Mouse (Mus musculus) kidney, adult 2 months (tissue): ENCODE data around the gene Myo1c. TPM values are rescaled to one million over a fixed set of nuclear protein-coding genes. Genes with fewer than 3 reads are reported as not detected.

Experiments
- DNase-seq: peaks from one replicate; pipeline ENCODE4 v3.0.0; 2021
- H3K27ac ChIP-seq: fragments of 200-500 bp; 2 replicates; pipeline ENCODE4 v1.5.1; 2012; ENCODE audit warnings: low read depth, low read length, control low read depth, inconsistent platforms; ENCODE audit not compliant: insufficient read depth
- H3K27me3 ChIP-seq: fragments of 200-500 bp; replicated peaks from 2 replicates; pipeline ENCODE4 v1.6.1; 2012; ENCODE audit warnings: mild to moderate bottlenecking, moderate library complexity, low read length, inconsistent platforms; ENCODE audit not compliant: control insufficient read depth, insufficient read depth
- H3K36me3 ChIP-seq: fragments of 200-500 bp; 2 replicates; pipeline ENCODE4 v1.6.1; 2012; ENCODE audit warnings: mild to moderate bottlenecking, moderate library complexity, low read length, inconsistent platforms; ENCODE audit not compliant: control insufficient read depth, insufficient read depth
- H3K4me1 ChIP-seq: fragments of 200-500 bp; 2 replicates; pipeline ENCODE4 v1.6.1; 2011; ENCODE audit warnings: low read length; ENCODE audit not compliant: control insufficient read depth, insufficient read depth
- H3K4me3 ChIP-seq: fragments of 200-500 bp; 2 replicates; pipeline ENCODE4 v1.5.1; 2011; ENCODE audit warnings: mild to moderate bottlenecking, low read depth, low read length, control low read depth; ENCODE audit not compliant: insufficient read depth
- CTCF ChIP-seq: fragments of 200-500 bp; conservative IDR thresholded peaks from 2 replicates; pipeline ENCODE4 v1.5.1; 2011; ENCODE audit warnings: low read depth, mild to moderate bottlenecking, control low read depth, low read length, moderate library complexity, mixed read lengths; ENCODE audit not compliant: insufficient read depth, insufficient read length
- POLR2A ChIP-seq: fragments of 200-500 bp; IDR thresholded peaks from one replicate; pipeline ENCODE4 v1.6.1; 2011; ENCODE audit warnings: low read depth, low read length, control low read depth
- WGBS: fragments of 180-500 bp; shearing (Covaris S2); methylation state at CpG from one replicate; pipeline ENCODE4 v1.1.7; 2018; 5-methylcytosine and 5-hydroxymethylcytosine counted together
- polyA plus RNA-seq: library from polyadenylated mRNA; depleted of rRNA; stranded (reverse); fragments of >200 nt; gene quantifications from 2 replicates; pipeline ENCODE4 v1.2.3, GENCODE M21; 2012

Myo1c gene
- polyA plus RNA-seq, 1 experiment: 88.9 TPM

- no peaks in the 10 kb centered on the region; the same call in 1 of the 2 replicates for H3K36me3 ChIP-seq
- DNase-seq: no peak
- H3K4me1 ChIP-seq: peaks cover 20% of the 10 kb centered on the region
- no peaks in the 10 kb centered on the region for H3K27me3 ChIP-seq
- no peak overlapping the region for H3K27ac ChIP-seq
- TF ChIP-seq POLR2A (no peak), CTCF (no peak)
- whole genome bisulfite sequencing: 73% methylated on average over 14 of the region's 14 CpGs
- H3K4me3 ChIP-seq: no peak overlapping the region
These were observed 8.9 kb downstream of the Myo1c start for GRCm38 (mm10) chr11:75658996-75659750.

- Histone ChIP-seq H3K27me3 (no peaks in the 10 kb centered on the region), H3K4me3 (no peak overlapping the region), H3K27ac (no peak overlapping the region), H3K4me1 (peaks cover 11% of the 10 kb centered on the region), H3K36me3 (no peaks in the 10 kb centered on the region; the same call in 1 of the 2 replicates)
- no peak for DNase-seq
- TF ChIP-seq POLR2A: no peak
- WGBS: 89% methylated on average over 12 of the region's 12 CpGs
These were observed 9.8 kb downstream of the Myo1c start for GRCm38 (mm10) chr11:75660081-75660590.

GRCm38 (mm10) chr11:75660941-75661800 lies 10.9 kb downstream of the Myo1c start:
- TF ChIP-seq POLR2A (no peak), CTCF (no peak)
- no peak for DNase-seq
- Histone ChIP-seq H3K4me3 (no peak overlapping the region), H3K36me3 (no peaks in the 10 kb centered on the region; the same call in 1 of the 2 replicates), H3K27me3 (no peaks in the 10 kb centered on the region), H3K27ac (no peak overlapping the region), H3K4me1 (0 out of 2 replicates have a peak, but pooled peaks cover 9% of the 10 kb centered on the region)
- WGBS: 77% methylated on average over 21 of the region's 21 CpGs

GRCm38 (mm10) chr11:75662131-75662530 lies 11.8 kb downstream of the Myo1c start:
- WGBS: 92% methylated on average over 7 of the region's 7 CpGs
- TF ChIP-seq CTCF: no peak
- TF ChIP-seq POLR2A: no peak
- H3K27ac ChIP-seq: no peak overlapping the region
- DNase-seq: no peak
- H3K4me1 ChIP-seq: 0 out of 2 replicates have a peak, but pooled peaks cover 2% of the 10 kb centered on the region
- H3K4me3 ChIP-seq: no peak overlapping the region
- H3K36me3 ChIP-seq: no peaks in the 10 kb centered on the region; the same call in 1 of the 2 replicates
- H3K27me3 ChIP-seq: no peaks in the 10 kb centered on the region

GRCm38 (mm10) chr11:75666296-75666695 lies 16.0 kb downstream of the Myo1c start:
- H3K27me3 ChIP-seq: no peaks in the 10 kb centered on the region
- H3K4me3 ChIP-seq: no peak overlapping the region
- no peak for DNase-seq
- no peaks in the 10 kb centered on the region for H3K4me1 ChIP-seq
- H3K36me3 ChIP-seq: peaks cover 6% of the 10 kb centered on the region
- no peak for TF ChIP-seq CTCF
- no peak for TF ChIP-seq POLR2A
- no peak overlapping the region for H3K27ac ChIP-seq
- 97% methylated on average over 6 of the region's 6 CpGs for WGBS

- H3K4me3 ChIP-seq: no peak overlapping the region
- no peak overlapping the region for H3K27ac ChIP-seq
- H3K36me3 ChIP-seq: peaks cover 7% of the 10 kb centered on the region
- 83% methylated on average over 3 of the region's 3 CpGs for WGBS
- H3K27me3 ChIP-seq: no peaks in the 10 kb centered on the region
- no peaks in the 10 kb centered on the region for H3K4me1 ChIP-seq
- TF ChIP-seq CTCF (no peak), POLR2A (no peak)
- no peak for DNase-seq
These were observed 18.3 kb downstream of the Myo1c start for GRCm38 (mm10) chr11:75668621-75669020.
